Mouse (Mus musculus): Measurements from ENCODE around the gene Specc1. TPM values are rescaled to one million over a fixed set of nuclear protein-coding genes. Genes with fewer than 3 reads are reported as not detected.
A peak's percentile ranks its signal among the peaks of the same experiment; 100 is the strongest.

Gene Specc1
- total and polyA plus RNA-seq, 3 experiments: 7.3 to 18.6 (median 15.5) TPM

GRCm38 (mm10) chr11:62184900-62185299 is 228.3 kb downstream of the Specc1 start:
- Histone ChIP-seq H3K4me2 (ENCODE audit: insufficient read depth, low read depth, poor library complexity, severe bottlenecking) (no peak overlapping the region), H3K9ac (ENCODE audit: insufficient read depth, low read depth) (no peak overlapping the region), H3K36me3 (replicated peaks in 1 of 2; ENCODE audit: control insufficient read depth in 1 of 2, insufficient read depth in 1 of 2, low read length in 1 of 2) (no peaks in the 10 kb centered on the region), H3K27ac (ENCODE audit: insufficient read depth, low read depth) (no peak overlapping the region), H3K27me3 (replicated peaks) (no peaks in the 10 kb centered on the region), H3K9me3 (replicated peaks; ENCODE audit: low read length) (no peaks in the 10 kb centered on the region), H3K4me1 (ENCODE audit: control insufficient read depth in 1 of 2, insufficient read depth in 2 of 2) (peaks cover 12 to 35% of the 10 kb centered on the region in 2 experiments), H3K79me2 (replicated peaks; ENCODE audit: control insufficient read depth, extremely low read depth, insufficient read depth, poor library complexity, severe bottlenecking) (no peaks in the 10 kb centered on the region), H3K4me3 (replicated peaks in 1 of 3; ENCODE audit: low read depth in 2 of 3, low read length in 2 of 3, poor library complexity in 1 of 3) (no peak overlapping the region)
- in situ Hi-C loops (cut with MboI; ENCODE audit: low pct_ligation_motif_present, low pct_unique_long_range_greater_than_20kb, low sequenced_read_pairs) (no loop called here), dilution Hi-C loops (cut with MboI; ENCODE audit: extremely low pct_ligation_motif_present, extremely low pct_unique_long_range_greater_than_20kb, low sequenced_read_pairs) (no loop called here)
- DNase-seq (ENCODE audit: extremely low read depth): peak; percentile 61
- TF ChIP-seq CHD2 (IDR thresholded peaks at IDR 0.05; ENCODE audit: low read length) (no peak), ZKSCAN1 (IDR thresholded peaks at IDR 0.05; ENCODE audit: borderline replicate concordance, low read depth, low read length) (no peak), NELFE (IDR thresholded peaks at IDR 0.05; ENCODE audit: low read depth, low read length) (no peak), USF2 (conservative IDR thresholded peaks at IDR 0.05; ENCODE audit: low read depth, low read length) (no peak), KAT2A (IDR thresholded peaks at IDR 0.05; ENCODE audit: insufficient replicate concordance, low read length) (no peak), POLR2AphosphoS2 (IDR thresholded peaks at IDR 0.05; ENCODE audit: low read depth, low read length) (no peak), E2F4 (IDR thresholded peaks at IDR 0.05; ENCODE audit: insufficient replicate concordance, low read depth, low read length) (no peak), ZC3H11A (IDR thresholded peaks at IDR 0.05; ENCODE audit: low read depth, low read length) (no peak), HCFC1 (IDR thresholded peaks at IDR 0.05; ENCODE audit: low read depth, low read length) (no peak), MXI1 (IDR thresholded peaks at IDR 0.05; ENCODE audit: low read depth, low read length) (no peak), RCOR1 (conservative IDR thresholded peaks at IDR 0.05; ENCODE audit: low read depth, low read length) (no peak), JUN (IDR thresholded peaks at IDR 0.05; ENCODE audit: insufficient read depth, low read depth, low read length) (peak; percentile 77), ZNF384 (IDR thresholded peaks at IDR 0.05; ENCODE audit: low read depth, low read length) (peak; percentile 28; the same call in 1 of the 2 replicates), NRF1 (IDR thresholded peaks at IDR 0.05; ENCODE audit: low read depth, low read length) (no peak), IRF4 (IDR thresholded peaks at IDR 0.05; ENCODE audit: low read depth, low read length) (peak; percentile 76), TCF12 (IDR thresholded peaks at IDR 0.05; ENCODE audit: low read depth, low read length) (no peak), SMC3 (IDR thresholded peaks at IDR 0.05; ENCODE audit: low read depth, low read length) (no peak), POLR2A (IDR thresholded peaks at IDR 0.05; ENCODE audit: low read depth, low read length) (no peak), BHLHE40 (IDR thresholded peaks at IDR 0.05; ENCODE audit: low read depth, low read length) (no peak), MAFK (IDR thresholded peaks at IDR 0.05; ENCODE audit: insufficient replicate concordance, low read length) (no peak), PAX5 (IDR thresholded peaks at IDR 0.05; ENCODE audit: low read length) (no peak), ZMIZ1 (IDR thresholded peaks at IDR 0.05; ENCODE audit: low read depth, low read length) (no peak), SIN3A (IDR thresholded peaks at IDR 0.05; ENCODE audit: low read length) (no peak), EP300 (IDR thresholded peaks at IDR 0.05; ENCODE audit: low read length) (peak; percentile 93), RAD21 (IDR thresholded peaks at IDR 0.05; ENCODE audit: low read depth, low read length) (no peak), USF1 (IDR thresholded peaks at IDR 0.05; ENCODE audit: low read depth, low read length) (no peak), CTCF (conservative IDR thresholded peaks at IDR 0.05 in 1 of 2, IDR thresholded peaks at IDR 0.05 in 1 of 2; ENCODE audit: low read depth in 2 of 2, low read length in 2 of 2) (no peak), MAX (IDR thresholded peaks at IDR 0.05; ENCODE audit: low read length) (no peak), ETS1 (conservative IDR thresholded peaks at IDR 0.05; ENCODE audit: low read depth, low read length) (peak; percentile 80), CHD1 (IDR thresholded peaks at IDR 0.05; ENCODE audit: low read depth, low read length) (no peak), MAZ (IDR thresholded peaks at IDR 0.05; ENCODE audit: low read depth, low read length) (no peak), UBTF (IDR thresholded peaks at IDR 0.05; ENCODE audit: low read depth, low read length) (no peak), TBP (conservative IDR thresholded peaks at IDR 0.05; ENCODE audit: low read depth, low read length) (no peak), ELF1 (IDR thresholded peaks at IDR 0.05; ENCODE audit: low read depth, low read length) (no peak), MEF2A (IDR thresholded peaks at IDR 0.05; ENCODE audit: borderline replicate concordance, low read depth, low read length) (no peak), MYC (IDR thresholded peaks at IDR 0.05; ENCODE audit: low read depth, low read length) (no peak), GABPA (IDR thresholded peaks at IDR 0.05; ENCODE audit: insufficient replicate concordance, low read depth, low read length) (no peak), JUND (conservative IDR thresholded peaks at IDR 0.05; ENCODE audit: low read depth, low read length) (peak; percentile 79)

All from CH12.LX (cell line).